Mouse (Mus musculus): ENCODE measurements around the gene Zfhx3. TPM values are rescaled to one million over a fixed set of nuclear protein-coding genes. Genes with fewer than 3 reads are reported as not detected.

Zfhx3 gene
- total and polyA plus RNA-seq, 3 experiments = 0.11 to 0.30 TPM; not detected in 1

GRCm38 (mm10) chr8:108885450-108885849 lies 943.0 kb downstream of the Zfhx3 start:
- no peaks in the 10 kb centered on the region for H3K4me1 ChIP-seq (ENCODE audit: insufficient read depth, low read depth, low read length)
- TF ChIP-seq POLR2AphosphoS5 (IDR thresholded peaks at IDR 0.05; ENCODE audit: insufficient replicate concordance, low read depth, low read length) (no peak), CTCF (IDR thresholded peaks at IDR 0.05; ENCODE audit: low read depth, low read length) (no peak), GATA1 (IDR thresholded peaks at IDR 0.05; ENCODE audit: borderline replicate concordance, low read length) (no peak)
- H3K27me3 ChIP-seq (ENCODE audit: insufficient read depth, low read length) = no peaks in the 10 kb centered on the region
- ATAC-seq (ENCODE audit: extremely low read depth, insufficient number of reproducible peaks, low FRiP score, poor library complexity, severe bottlenecking) = no peak
- peaks cover 83% of the 10 kb centered on the region for H3K9me3 ChIP-seq (replicated peaks)
- H3K36me3 ChIP-seq (replicated peaks) = no peaks in the 10 kb centered on the region
- DNase-seq (ENCODE audit: low spot score) = no peak
- H3K4me3 ChIP-seq (ENCODE audit: low read depth, low read length) = no peak overlapping the region

DNA sequence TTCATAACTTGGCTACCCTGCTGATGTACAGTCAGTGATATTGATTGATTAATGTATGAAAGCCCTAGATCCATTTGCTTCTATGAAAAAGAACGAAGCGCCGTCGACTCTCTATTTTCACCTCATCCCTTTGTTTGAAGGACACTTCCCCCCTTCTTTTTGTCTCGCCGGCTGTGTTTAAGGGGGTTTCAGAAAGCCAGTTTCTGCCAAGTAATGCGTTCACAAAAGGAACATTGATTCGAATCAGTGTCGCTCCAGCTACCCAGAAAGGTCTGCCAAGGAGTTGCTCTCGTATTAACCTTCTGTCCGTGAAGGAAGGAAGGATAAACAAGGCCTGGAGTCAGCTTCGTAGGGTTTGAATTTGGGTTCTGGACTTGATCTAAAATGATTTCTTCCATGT lies 943.4 kb downstream of the Zfhx3 start:
- H3K9me3 ChIP-seq (replicated peaks) = peaks cover 84% of the 10 kb centered on the region
- DNase-seq (ENCODE audit: low spot score) = no peak
- no peak overlapping the region for H3K4me3 ChIP-seq (ENCODE audit: low read depth, low read length)
- H3K36me3 ChIP-seq (replicated peaks) = no peaks in the 10 kb centered on the region
- no peak for TF ChIP-seq POLR2AphosphoS5 (IDR thresholded peaks at IDR 0.05; ENCODE audit: insufficient replicate concordance, low read depth, low read length)
- TF ChIP-seq CTCF (IDR thresholded peaks at IDR 0.05; ENCODE audit: low read depth, low read length) = no peak
- no peaks in the 10 kb centered on the region for H3K4me1 ChIP-seq (ENCODE audit: insufficient read depth, low read depth, low read length)
- ATAC-seq (ENCODE audit: extremely low read depth, insufficient number of reproducible peaks, low FRiP score, poor library complexity, severe bottlenecking) = no peak
- no peaks in the 10 kb centered on the region for H3K27me3 ChIP-seq (ENCODE audit: insufficient read depth, low read length)

GRCm38 (mm10) chr8:108886599-108887255 lies 944.3 kb downstream of the Zfhx3 start:
- TF ChIP-seq TAL1 (conservative IDR thresholded peaks at IDR 0.05; ENCODE audit: low read depth, low read length) (no peak), GATA2 (IDR thresholded peaks at IDR 0.05; ENCODE audit: borderline replicate concordance, low read depth, low read length) (no peak), CTCF (IDR thresholded peaks at IDR 0.05; ENCODE audit: low read depth, low read length) (no peak), POLR2AphosphoS5 (IDR thresholded peaks at IDR 0.05; ENCODE audit: insufficient replicate concordance, low read depth, low read length) (no peak), GATA1 (IDR thresholded peaks at IDR 0.05; ENCODE audit: borderline replicate concordance, low read length) (no peak)
- Histone ChIP-seq H3K27me3 (ENCODE audit: insufficient read depth, low read length) (no peaks in the 10 kb centered on the region), H3K4me1 (ENCODE audit: insufficient read depth, low read depth, low read length) (no peaks in the 10 kb centered on the region), H3K4me3 (ENCODE audit: low read depth, low read length) (no peak overlapping the region; the same call in 1 of the 2 replicates), H3K9me3 (replicated peaks) (peaks cover 81% of the 10 kb centered on the region), H3K36me3 (replicated peaks) (no peaks in the 10 kb centered on the region)
- ATAC-seq (ENCODE audit: extremely low read depth, insufficient number of reproducible peaks, low FRiP score, poor library complexity, severe bottlenecking) = no peak
- DNase-seq (ENCODE audit: low spot score) = no peak

- no peak overlapping the region for H3K4me3 ChIP-seq (ENCODE audit: low read depth, low read length)
- no peak for ATAC-seq (ENCODE audit: extremely low read depth, insufficient number of reproducible peaks, low FRiP score, poor library complexity, severe bottlenecking)
Measured at GRCm38 (mm10) chr8:108887256-108887615, 944.8 kb downstream of the Zfhx3 start.

DNA sequence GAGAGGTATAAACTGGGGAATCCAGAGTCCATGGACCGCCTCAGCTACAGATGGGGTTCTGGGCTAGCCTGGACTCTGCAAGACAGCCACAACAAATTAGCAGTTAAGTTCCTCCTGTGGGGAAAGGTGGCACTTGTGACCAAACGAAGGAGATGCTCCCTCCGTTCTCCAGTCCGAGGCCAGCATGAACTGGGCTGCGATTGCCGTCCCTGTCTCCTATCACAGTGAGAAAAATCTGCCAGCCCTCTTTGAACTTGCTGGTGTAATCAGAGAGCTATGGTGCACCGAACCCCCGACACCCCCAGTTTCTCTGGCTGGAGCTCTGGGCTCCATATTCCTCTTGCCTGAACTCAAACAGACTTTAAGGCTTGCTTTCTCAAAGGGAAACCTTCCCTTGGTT lies 945.4 kb downstream of the Zfhx3 start:
- H3K4me3 ChIP-seq (ENCODE audit: low read depth, low read length) = no peak overlapping the region
- H3K9me3 ChIP-seq (replicated peaks) = peaks cover 76% of the 10 kb centered on the region
- no peak for DNase-seq (ENCODE audit: low spot score)
- no peaks in the 10 kb centered on the region for H3K4me1 ChIP-seq (ENCODE audit: insufficient read depth, low read depth, low read length)
- no peaks in the 10 kb centered on the region for H3K36me3 ChIP-seq (replicated peaks)
- ATAC-seq (ENCODE audit: extremely low read depth, insufficient number of reproducible peaks, low FRiP score, poor library complexity, severe bottlenecking) = no peak
- TF ChIP-seq TAL1 (conservative IDR thresholded peaks at IDR 0.05; ENCODE audit: low read depth, low read length) = no peak
- TF ChIP-seq CTCF (IDR thresholded peaks at IDR 0.05; ENCODE audit: low read depth, low read length) = no peak
- H3K27me3 ChIP-seq (ENCODE audit: insufficient read depth, low read length) = no peaks in the 10 kb centered on the region

More at GRCm38 (mm10) chr8:108887256-108887615, 944.8 kb downstream of the Zfhx3 start:
- Histone ChIP-seq H3K27me3 (ENCODE audit: insufficient read depth, low read length) (no peaks in the 10 kb centered on the region), H3K36me3 (replicated peaks) (no peaks in the 10 kb centered on the region), H3K9me3 (replicated peaks) (peaks cover 81% of the 10 kb centered on the region), H3K4me1 (ENCODE audit: insufficient read depth, low read depth, low read length) (no peaks in the 10 kb centered on the region)
- DNase-seq (ENCODE audit: low spot score) = no peak
- TF ChIP-seq GATA2 (IDR thresholded peaks at IDR 0.05; ENCODE audit: borderline replicate concordance, low read depth, low read length) = no peak
- TF ChIP-seq CTCF (IDR thresholded peaks at IDR 0.05; ENCODE audit: low read depth, low read length) = no peak

GRCm38 (mm10) chr8:108888924-108889323 lies 946.5 kb downstream of the Zfhx3 start:
- no peak for DNase-seq (ENCODE audit: low spot score)
- Histone ChIP-seq H3K9me3 (replicated peaks) (peaks cover 73% of the 10 kb centered on the region), H3K4me3 (ENCODE audit: low read depth, low read length) (no peak overlapping the region), H3K36me3 (replicated peaks) (no peaks in the 10 kb centered on the region), H3K27me3 (ENCODE audit: insufficient read depth, low read length) (no peaks in the 10 kb centered on the region), H3K4me1 (ENCODE audit: insufficient read depth, low read depth, low read length) (no peaks in the 10 kb centered on the region)
- no peak for TF ChIP-seq GATA1 (IDR thresholded peaks at IDR 0.05; ENCODE audit: borderline replicate concordance, low read length)
- no peak for TF ChIP-seq POLR2AphosphoS5 (IDR thresholded peaks at IDR 0.05; ENCODE audit: insufficient replicate concordance, low read depth, low read length)
- TF ChIP-seq CTCF (IDR thresholded peaks at IDR 0.05; ENCODE audit: low read depth, low read length) = no peak
- no peak for TF ChIP-seq TAL1 (conservative IDR thresholded peaks at IDR 0.05; ENCODE audit: low read depth, low read length)
- no peak for TF ChIP-seq GATA2 (IDR thresholded peaks at IDR 0.05; ENCODE audit: borderline replicate concordance, low read depth, low read length)
- ATAC-seq (ENCODE audit: extremely low read depth, insufficient number of reproducible peaks, low FRiP score, poor library complexity, severe bottlenecking) = no peak

GRCm38 (mm10) chr8:108889406-108889805 lies 947.0 kb downstream of the Zfhx3 start:
- no peak for TF ChIP-seq GATA2 (IDR thresholded peaks at IDR 0.05; ENCODE audit: borderline replicate concordance, low read depth, low read length)
- no peak for TF ChIP-seq POLR2AphosphoS5 (IDR thresholded peaks at IDR 0.05; ENCODE audit: insufficient replicate concordance, low read depth, low read length)
- no peak for TF ChIP-seq GATA1 (IDR thresholded peaks at IDR 0.05; ENCODE audit: borderline replicate concordance, low read length)
- no peak for TF ChIP-seq CTCF (IDR thresholded peaks at IDR 0.05; ENCODE audit: low read depth, low read length)
- TF ChIP-seq TAL1 (conservative IDR thresholded peaks at IDR 0.05; ENCODE audit: low read depth, low read length) = no peak
- no peaks in the 10 kb centered on the region for H3K36me3 ChIP-seq (replicated peaks)
- ATAC-seq (ENCODE audit: extremely low read depth, insufficient number of reproducible peaks, low FRiP score, poor library complexity, severe bottlenecking) (no peak), DNase-seq (ENCODE audit: low spot score) (no peak)
- H3K9me3 ChIP-seq (replicated peaks) = peaks cover 74% of the 10 kb centered on the region
- H3K4me3 ChIP-seq (ENCODE audit: low read depth, low read length) = no peak overlapping the region
- no peaks in the 10 kb centered on the region for H3K4me1 ChIP-seq (ENCODE audit: insufficient read depth, low read depth, low read length)
- no peaks in the 10 kb centered on the region for H3K27me3 ChIP-seq (ENCODE audit: insufficient read depth, low read length)
